Mouse (Mus musculus) T-helper 1 cell (primary cell): ENCODE measurements around the gene Gm21988.

ENCODE experiments used
- in situ Hi-C: fragments of 300-600 bp; cut with MboI, MseI; formaldehyde crosslinking; loops from one replicate; pipeline ENCODE4 v1.15.1; 2025; ENCODE audit warnings: high pct_unique_total_duplicates

Gm21988 gene

GRCm38 (mm10) chr11:70239541-70240279 lies at the start of gene Gm21988, which contains the start of gene Rnasek:
Gene Gm21988, minus strand, starts transcription at chr11:70239830.
Gene Rnasek, minus strand, starts transcription at chr11:70239842.
- in situ Hi-C loops: loop anchor here (10.0 to 25.0 kb wide), 2 partner anchors 1127 to 1825 kb away; partner anchors contain the start of genes 9130213A22Rik and Hes7

DNA sequence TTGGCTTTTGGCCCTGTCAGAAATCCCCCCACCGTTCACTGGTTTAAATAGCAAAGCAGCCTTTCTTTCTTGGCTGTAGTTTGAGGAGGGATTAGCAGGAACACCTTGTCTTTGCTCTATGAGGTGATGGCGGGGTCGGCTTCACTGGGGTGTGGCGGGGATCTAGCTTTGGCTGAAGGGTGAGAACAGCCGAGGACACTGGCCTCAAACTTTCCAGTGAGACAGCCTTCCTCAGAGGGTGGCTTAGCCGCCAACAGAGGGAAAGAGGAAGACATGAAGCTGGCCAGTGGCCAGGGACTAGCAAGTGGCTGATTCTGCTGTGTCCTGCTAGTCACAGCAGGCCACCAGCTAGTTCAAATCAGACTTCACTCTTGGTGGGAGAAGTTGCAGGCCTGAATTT lies 49.6 kb upstream of the Gm21988 start:
- in situ Hi-C loops: loop anchor here (25.0 kb wide), 1 partner anchor 998 kb away; no protein-coding TSS in a partner anchor

GRCm38 (mm10) chr11:70288102-70288501 lies 48.5 kb upstream of the Gm21988 start:
- in situ Hi-C loops: loop anchor here (25.0 kb wide), 1 partner anchor 999 kb away; no protein-coding TSS in a partner anchor

DNA sequence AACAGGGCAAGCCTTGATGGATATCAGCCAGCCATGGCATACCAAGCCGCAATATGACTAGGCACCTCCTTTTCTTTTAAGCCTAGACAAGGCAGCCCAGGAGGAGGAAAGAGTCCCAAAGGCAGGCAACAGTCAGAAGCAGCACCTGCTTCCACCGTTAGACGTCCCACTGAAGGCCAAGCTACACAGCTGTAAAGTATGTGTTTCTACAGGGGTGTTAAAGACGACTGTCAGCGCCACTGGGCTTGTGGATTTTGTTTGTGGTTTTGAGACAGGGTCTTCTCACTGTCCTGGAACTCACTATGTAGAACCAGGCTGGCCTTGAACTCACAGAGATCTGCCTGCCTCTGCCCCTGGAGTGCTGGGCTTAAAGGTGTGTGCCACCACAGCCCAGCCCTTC lies 46.1 kb upstream of the Gm21988 start:
- in situ Hi-C loops: loop anchor here (25.0 kb wide), 1 partner anchor 1002 kb away; no protein-coding TSS in a partner anchor

GRCm38 (mm10) chr11:70284757-70285156 lies 45.1 kb upstream of the Gm21988 start:
- in situ Hi-C loops: loop anchor here (25.0 kb wide), 1 partner anchor 1003 kb away; no protein-coding TSS in a partner anchor

DNA sequence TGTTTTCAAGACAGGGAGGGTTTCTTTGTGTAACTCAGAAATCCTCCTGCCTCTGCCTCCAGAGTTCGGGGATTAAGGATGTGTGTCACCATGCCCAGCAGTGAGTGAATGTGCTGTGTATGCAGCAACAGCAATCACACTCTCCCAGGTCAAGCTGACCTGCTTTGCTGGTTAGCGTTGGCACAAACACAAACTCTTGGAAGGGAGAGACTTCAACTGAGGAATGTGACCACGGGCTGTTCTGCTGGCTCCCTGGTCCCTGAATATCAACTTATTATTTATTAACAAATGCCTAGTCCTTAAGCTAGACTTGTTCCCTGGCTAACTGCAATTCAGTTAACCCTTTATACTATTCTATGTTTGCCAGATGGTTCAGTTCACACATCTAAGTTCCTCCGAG lies 44.0 kb upstream of the Gm21988 start:
- in situ Hi-C loops: loop anchor here (25.0 kb wide), 1 partner anchor 1004 kb away; no protein-coding TSS in a partner anchor

DNA sequence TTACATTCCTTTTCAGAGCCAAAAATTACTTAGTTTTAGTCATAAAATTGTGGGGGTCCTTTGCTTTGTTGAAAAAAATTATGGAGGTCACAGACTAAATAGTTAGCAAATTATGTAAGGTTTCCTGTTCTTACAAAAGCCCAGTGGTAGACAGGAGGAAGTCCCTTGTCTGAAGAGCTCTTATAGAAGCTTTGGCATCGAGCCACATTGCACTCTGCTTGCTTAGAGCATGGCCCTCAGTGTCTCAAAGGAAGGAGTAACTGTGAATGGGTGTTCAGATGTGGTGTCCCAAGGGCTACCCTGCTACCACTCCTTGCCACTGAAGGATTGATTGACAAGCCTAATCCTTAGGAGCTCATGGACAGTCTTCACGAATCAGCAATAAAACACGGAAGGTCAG lies 40.8 kb upstream of the Gm21988 start:
- in situ Hi-C loops: loop anchor here (25.0 kb wide), 1 partner anchor 1007 kb away; no protein-coding TSS in a partner anchor

GRCm38 (mm10) chr11:70278961-70279360 lies 39.3 kb upstream of the Gm21988 start:
- in situ Hi-C loops: loop anchor here (25.0 kb wide), 1 partner anchor 1008 kb away; no protein-coding TSS in a partner anchor

- in situ Hi-C loops: no loop called here
These were observed 32.0 kb upstream of the Gm21988 start for GRCm38 (mm10) chr11:70271641-70272040.

DNA sequence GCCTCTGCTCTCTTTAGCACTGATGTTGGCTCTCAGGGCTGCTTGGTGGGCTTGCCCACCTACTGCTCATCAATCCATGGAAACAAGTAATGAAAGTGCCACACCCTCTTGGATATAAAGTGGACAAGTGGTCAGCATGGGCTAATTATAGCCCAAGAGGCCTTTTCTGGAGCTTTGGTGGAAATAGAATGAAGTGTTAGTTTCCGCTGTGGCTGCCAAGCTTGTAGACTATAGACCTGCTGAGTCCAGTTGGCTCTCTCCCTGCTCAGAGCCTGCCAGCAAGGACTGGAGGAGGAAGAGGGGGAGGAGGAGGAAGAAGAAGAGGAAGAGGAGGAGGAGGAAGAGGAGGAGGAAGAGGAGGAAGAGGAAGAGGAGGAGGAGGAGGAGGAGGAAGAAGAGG lies 26.8 kb upstream of the Gm21988 start:
- in situ Hi-C loops: no loop called here

DNA sequence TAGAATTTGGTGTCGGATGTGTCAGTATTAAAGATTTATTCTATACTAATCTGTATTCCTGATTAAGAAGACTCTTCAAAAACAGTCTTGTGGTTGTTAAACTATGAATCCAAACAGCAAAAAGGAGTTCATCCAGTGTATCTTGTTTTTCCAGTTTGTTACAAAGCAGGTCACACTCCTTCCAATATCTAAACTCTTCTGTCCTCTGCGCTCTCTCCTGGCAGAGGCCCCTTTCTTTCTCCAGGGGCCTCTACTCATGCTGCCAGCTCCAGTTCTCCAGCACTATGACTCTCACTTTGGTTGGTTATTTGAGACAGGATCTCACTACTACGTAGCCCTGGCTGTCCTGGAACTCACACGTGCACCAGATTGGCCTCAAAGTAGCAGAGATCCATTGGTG lies 26.2 kb upstream of the Gm21988 start:
- in situ Hi-C loops: no loop called here

DNA sequence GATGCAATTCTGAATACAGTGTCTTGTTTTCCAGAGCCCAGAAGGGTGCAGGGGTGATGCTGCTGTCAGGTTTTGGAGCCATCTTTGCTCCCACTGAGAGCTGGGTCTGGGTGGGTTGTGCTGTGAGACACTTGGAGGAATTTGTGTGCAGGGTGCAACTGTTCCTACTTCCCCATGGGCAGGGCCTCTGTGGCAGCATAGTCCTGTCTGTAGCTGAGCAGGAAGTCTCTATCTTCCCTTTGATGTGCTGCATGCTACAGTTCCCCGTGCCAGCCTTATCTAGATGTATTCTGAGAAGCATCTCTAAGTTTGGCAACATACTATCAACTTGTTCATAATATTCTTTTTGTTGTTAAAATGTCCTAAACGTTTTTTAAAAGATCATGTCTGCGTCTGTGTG lies 25.6 kb upstream of the Gm21988 start:
- in situ Hi-C loops: no loop called here

- in situ Hi-C loops: no loop called here
These were observed 19.4 kb upstream of the Gm21988 start for GRCm38 (mm10) chr11:70259035-70259434.

DNA sequence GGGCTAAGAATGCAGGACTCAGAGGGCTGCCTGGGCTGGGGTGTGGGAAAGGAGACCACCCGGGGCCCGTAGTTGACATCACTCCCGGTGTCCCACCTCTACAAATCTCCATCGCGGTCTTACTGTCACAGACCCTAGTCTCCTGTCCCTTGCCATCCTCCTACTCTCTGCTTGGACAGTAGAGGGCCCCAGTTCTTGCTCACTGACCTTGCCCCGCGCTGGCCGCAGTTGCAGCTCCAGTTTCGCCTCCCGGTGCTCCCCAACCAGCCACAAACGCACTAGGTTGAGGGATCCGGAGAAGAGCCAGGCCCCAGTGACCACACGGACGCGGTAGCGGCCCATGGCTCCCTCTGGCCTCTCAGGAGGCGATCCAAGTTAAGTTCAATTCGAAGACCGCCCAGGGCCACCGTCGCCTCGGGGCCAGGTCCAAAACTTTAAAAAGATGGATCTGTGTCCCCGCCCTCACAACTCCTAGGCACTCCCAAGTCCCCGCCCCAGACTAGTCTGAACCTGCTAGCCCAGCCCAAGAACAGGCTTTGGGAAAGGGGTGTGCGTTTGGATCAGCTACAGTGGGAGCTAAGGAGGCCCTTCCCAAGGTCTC lies 15.4 kb upstream of the Gm21988 start, which contains the start of gene Alox12:
Gene Alox12 (minus strand): TSS at position 423 of the 601 bp plus-strand sequence.
- in situ Hi-C loops: no loop called here

GRCm38 (mm10) chr11:70254337-70254736 lies 14.7 kb upstream of the Gm21988 start:
- in situ Hi-C loops: no loop called here

DNA sequence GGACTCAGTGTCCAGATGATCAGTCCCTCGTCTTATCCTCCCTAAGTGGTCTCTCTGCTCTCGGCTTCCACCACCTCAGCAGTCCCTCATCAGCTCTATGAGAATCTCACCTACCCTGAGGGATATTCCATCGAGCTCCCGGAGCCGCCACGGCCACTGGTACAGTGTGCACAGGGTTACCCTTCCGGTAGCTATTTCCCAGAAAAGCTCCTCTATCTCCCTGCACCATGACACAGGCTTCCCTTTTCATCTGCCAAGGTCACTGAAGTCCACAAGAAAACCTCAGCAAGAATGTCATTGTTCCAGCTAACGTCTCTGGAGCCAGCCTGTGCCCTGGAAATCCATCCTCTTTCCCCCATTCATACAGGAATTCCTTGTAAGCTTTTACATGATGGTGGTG lies 12.2 kb upstream of the Gm21988 start:
- in situ Hi-C loops: no loop called here

DNA sequence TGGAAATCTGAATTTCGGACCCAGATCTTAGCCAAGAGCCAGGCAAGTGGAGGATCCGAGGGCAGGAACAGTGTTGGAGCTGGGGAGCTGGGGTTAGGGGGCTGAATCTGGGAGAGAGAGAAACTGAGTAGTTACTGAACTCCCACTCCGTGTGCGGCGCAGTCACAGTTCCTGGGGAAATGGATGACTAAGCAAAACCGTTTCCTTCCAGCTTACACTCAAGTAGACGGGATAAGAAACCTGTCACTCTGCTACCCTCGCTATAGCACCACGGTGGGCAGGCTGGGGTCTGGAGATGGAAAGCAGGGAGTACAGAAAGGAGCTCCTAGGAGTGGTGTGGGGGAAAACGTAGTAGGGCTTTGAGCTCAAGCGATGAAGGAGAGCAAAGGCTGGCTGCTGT lies 10.5 kb upstream of the Gm21988 start:
- in situ Hi-C loops: no loop called here

DNA sequence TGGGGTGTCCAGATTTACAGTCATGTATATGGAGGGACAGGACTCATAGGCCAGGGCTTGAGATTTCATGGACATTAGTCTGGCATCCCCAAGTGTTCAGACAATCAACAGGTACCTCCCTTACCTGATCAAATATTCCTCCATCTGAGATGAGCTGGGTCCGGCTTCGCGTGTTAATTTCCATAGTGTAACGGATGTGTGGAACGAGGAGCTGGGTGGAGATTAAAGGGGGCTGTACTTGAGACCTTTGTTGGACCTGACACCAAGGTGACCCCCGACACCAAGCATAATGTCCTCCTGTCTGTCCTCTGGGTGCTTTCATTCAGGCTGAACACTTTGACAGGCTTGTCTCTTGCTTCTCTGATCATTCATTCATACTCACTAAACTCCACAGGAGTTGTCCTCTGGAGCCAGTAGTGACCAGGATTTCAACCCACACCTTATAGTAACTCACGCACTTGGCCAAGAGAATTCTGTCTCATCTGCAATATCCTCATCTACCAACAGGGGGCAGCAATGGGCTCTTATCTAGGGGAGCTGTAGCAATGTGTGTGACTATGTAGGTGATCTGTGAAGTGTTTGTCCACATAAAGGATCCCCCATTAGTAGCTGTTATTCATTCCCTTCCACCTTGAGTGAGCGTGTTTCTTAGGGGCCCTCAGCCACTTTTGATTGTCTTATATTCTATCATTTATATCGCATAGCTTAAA lies 7.7 kb upstream of the Gm21988 start:
- in situ Hi-C loops: loop anchor here (10.0 to 25.0 kb wide), 2 partner anchors 1135 to 1832 kb away; partner anchors contain the start of genes 9130213A22Rik and Hes7

- in situ Hi-C loops: loop anchor here (10.0 to 25.0 kb wide), 2 partner anchors 1130 to 1828 kb away; partner anchors contain the start of genes 9130213A22Rik and Hes7
These were observed 3.0 kb upstream of the Gm21988 start for GRCm38 (mm10) chr11:70242591-70242990.

GRCm38 (mm10) chr11:70238591-70239440 lies 814 bp downstream of the Gm21988 start:
- in situ Hi-C loops: loop anchor here (25.0 kb wide), 1 partner anchor 1127 kb away; the partner anchor contains the start of genes 9130213A22Rik and Hes7
